Mouse (Mus musculus) megakaryocyte, adult 5-6 weeks (primary cell): ENCODE results near the gene Wap. TPM values are rescaled to one million over a fixed set of nuclear protein-coding genes. Genes with fewer than 3 reads are reported as not detected.

Experiments
- ATAC-seq: 2 replicates; pipeline ENCODE4 v1.8.0; 2016; ENCODE audit warnings: mild to moderate bottlenecking, inconsistent platforms; ENCODE audit not compliant: poor library complexity, severe bottlenecking
- total RNA-seq, 2 experiments: library from RNA; stranded (forward) in 1 of 2; stranded (reverse) in 1 of 2; fragments of 153-499, 151-499 nt in 1 of 2; fragments of 221-1000, 200-1000 nt in 1 of 2; gene quantifications; 2 replicates each; pipeline versions ENCODE4 v1.2.3 to v1.2.4; 2015 to 2017

Wap gene
- total RNA-seq, 2 experiments from 2014 or later, result not detected

DNA sequence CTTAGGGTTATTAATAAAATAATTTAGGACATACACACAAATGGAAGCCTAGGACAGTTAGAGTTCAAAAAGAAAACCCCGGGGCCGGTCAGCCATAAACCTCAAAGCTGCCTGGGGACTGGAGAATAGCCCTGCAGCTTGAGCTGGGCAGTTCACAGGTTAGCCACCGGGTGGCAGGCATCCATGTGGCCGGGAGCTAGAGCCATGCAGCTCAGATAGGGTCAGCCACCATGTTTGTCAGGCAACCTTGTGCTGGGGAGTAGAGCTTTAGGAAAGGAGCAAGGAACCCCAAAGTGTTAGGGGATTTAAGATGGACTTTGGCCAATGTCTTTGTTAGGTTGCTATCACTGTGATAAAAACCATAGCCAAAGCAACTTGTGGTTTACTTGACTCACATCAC is 9.9 kb downstream of the Wap start:
- peak; percentile 41; the same call in 1 of the 2 replicates for ATAC-seq

GRCm38 (mm10) chr11:6627731-6628130 is 10.7 kb downstream of the Wap start:
- ATAC-seq, result peak; percentile 62

DNA sequence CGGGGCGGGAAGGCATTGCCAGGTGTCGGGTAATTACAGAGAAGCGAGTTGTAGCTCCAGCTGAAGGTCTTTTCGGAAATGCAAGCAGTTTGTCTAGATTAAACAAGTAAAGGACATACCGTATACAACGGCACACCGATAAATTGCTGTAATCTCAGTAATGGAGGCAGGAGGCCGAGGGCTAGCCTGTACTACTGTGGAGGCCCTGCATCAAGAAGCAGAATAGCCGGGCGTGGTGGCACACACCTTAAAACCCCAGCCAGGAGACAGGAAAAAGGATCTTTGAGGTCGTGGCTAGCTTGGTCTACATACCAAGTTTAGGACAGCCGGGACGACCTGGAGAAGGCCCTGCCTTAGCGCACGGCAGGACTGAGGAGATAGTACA is 12.1 kb downstream of the Wap start:
- ATAC-seq, result no peak

DNA sequence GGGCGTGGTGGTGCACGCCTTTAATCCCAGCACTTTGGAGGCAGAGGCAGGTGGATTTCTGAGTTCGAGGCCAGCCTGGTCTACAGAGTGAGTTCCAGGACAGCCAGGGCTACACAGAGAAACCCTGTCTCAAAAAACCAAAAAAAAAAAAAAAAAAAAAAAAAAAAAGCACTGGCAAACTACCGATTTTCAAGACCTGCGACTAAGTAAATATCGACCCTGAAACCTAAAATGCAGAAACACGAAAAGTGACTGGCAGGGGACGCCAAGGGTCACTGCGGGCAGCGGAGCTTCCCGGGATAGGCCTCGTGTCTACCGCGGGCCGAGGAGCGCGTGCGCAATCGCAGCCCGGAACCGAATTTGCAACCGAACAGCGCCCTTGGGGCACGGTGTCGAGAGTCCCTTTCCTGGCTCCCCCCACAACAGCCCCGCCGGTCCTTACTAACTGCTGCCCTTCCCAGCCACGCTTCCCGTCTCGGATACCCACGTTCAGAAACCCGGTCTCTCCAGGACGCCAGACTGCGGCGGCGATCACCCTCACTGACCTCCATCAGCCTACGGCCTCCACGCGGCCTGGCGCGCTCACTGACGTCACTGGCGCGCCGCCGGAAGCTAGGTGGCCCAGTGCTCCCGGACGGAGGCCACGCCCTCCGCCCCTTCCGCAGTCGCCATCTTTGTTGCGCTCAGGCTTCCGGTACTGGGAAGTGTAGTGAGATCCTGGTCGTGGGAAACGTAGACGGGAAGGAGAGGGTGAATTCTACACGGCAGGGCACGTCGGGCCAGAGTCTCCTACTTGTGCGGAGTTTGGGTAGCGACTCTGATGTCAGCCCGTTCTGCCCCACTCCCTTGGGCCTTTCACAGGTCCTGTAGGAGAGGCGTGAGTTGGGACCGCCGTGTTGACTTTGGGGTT is 12.7 kb downstream of the Wap start, which contains the start of gene Tbrg4:
Tbrg4 (minus strand) TSS at position 590 of the 910 bp plus-strand sequence.
- ATAC-seq, result peak; percentile 85

GRCm38 (mm10) chr11:6624619-6625382 is 13.6 kb downstream of the Wap start:
- no peak for ATAC-seq

DNA sequence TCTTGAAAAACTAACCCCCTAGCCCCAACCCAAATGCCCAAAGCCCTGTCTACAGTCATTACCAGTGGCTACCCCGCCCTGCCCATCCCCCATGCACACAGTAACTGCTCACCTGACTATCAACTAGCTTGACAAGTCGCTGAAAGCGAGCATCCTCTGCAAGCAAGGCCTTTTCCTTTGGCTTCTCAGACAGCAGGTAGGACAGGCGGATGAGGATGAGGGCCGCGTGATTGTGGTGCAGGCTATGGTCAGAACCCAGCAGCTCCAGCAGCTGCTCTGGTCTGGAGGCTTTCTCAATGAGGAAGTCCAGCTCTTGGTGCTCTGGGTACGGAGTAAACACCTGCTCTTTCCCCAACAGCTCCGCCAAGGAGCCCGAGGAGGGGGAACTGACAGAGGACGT is 14.7 kb downstream of the Wap start:
- ATAC-seq, result peak; percentile 28; the same call in 1 of the 2 replicates

- ATAC-seq, result peak; percentile 95
Measured at GRCm38 (mm10) chr11:6615250-6616205, 22.9 kb downstream of the Wap start.

DNA sequence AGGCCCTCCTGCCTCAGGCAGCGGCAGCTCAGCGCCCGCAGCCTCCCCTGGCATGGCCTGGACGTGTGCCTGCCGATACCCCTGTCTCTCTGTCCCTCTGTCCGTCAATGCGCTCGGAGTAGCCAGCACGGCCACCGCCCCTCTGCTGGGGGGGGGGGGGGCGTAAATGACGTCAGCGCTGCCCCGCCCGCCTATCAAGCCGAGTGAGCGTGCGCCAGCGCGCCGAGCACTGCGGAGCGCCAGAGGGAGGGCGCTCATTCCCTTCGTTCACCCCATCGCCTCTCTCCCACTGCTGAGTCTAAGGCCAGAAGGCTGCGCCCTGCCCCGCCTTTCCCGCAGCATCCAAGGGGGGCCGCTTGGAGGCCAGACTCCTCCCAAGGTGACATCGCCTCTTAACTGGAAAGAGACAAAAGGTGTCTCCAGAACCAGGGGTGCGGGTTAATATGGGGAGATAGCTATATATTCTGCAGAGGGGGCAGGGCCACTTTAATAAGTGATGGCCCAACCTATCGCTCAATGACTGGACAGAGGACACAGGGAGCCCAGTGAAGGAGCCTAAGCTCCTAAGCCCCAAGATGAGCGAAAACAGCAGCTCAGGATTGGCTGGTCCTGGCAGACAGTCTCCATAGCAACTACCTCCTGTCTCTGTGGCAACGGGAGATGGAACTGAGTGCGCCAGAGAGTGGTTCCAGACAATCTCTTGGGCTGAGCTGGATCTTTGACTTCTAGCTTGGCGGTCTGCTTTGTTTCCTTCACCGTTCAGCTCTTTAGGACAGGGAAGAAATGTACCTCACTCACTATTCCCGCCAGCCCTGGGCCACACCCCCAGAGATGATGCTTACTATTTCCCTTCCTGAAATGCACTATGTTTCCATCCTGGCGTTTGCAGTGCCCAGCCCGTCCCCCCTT is 32.7 kb downstream of the Wap start, which contains the start of gene Nacad:
Nacad (minus strand) TSS at position 563 of the 909 bp plus-strand sequence.
- ATAC-seq, result peak; percentile 20; the same call in 1 of the 2 replicates

DNA sequence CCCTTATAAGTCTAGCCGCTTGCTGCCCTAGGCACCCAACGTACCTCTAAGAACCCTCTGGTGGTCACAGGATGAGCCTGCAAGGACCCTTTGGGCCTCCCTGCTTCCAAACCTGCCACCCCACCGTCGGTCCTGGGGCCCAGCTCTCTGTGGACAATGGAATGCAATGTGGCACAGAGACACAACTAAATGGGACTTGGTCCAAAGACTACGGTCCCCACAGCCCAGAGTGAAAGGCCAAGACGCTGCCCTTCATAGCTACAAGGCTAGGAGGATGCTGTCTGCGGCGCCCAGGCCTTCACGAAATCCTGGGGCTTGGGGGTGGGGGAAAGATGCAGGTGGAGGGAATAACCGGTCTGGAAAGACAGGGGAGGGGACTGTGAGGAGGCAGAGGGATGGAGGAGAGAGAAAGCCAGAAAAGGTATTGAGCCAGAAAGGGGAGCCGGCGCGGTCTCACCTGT is 33.4 kb downstream of the Wap start:
- ATAC-seq, result no peak

- no peak for ATAC-seq
Measured at GRCm38 (mm10) chr11:6604604-6604936, 33.9 kb downstream of the Wap start.

DNA sequence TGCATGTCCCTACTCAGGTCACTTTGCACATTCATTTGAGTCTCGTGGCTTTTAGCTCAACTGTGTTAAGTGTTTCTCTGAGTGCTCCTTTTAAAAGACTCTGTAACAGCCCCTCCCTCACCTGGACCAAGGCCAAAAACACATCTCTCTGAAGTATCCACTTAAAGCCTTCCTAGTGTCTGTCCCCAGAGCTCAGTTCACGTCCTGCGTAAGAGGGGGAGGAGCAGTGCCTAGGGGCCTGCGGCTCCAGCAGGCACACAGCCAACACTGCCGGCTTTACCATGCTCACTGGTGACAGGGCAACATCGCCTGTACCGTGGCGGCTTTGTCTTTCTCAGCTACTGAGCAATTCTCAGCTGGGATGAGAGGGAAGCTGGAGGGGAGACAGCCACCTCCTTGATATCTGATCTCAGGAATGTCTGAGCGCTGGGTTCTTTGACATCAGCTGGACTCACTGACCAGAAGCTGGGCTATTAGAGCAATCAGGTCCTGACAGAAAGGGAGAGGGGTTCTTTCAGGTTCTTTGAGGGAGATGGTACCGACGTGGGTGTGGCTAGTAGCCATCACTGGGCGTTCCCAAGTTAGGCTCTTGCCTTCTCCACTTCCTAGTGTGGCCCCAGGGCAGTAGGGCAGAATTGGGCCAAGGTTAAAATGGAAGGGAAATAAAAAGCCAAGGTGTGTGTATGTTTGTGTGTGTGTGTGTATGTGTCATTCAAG is 34.4 kb downstream of the Wap start:
- peak; percentile 22; the same call in 1 of the 2 replicates for ATAC-seq

DNA sequence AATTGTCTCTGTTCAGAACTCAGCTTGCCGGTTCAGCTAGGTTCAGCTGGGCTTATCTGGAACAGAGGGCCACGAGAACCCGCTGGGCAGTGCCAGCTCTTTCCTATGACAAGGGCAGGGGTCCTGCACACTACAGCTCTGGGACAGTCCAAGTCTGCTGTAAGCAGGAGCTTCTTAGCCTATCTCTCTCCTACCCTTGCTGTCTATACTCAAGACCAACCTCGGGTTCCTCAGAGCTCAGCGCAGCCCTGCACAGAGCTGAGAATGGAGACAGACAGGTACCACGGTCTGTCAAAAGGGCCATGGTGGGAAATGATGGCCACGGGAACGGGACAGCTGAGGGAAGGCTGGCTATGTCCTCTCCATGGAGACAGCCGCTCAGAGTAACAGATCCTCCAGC is 35.2 kb downstream of the Wap start:
- ATAC-seq, result no peak

- ATAC-seq, result no peak
Measured at GRCm38 (mm10) chr11:6602662-6603061, 35.8 kb downstream of the Wap start.

GRCm38 (mm10) chr11:6601649-6602480 is 36.6 kb downstream of the Wap start:
- no peak for ATAC-seq

- ATAC-seq, result no peak
Measured at GRCm38 (mm10) chr11:6600284-6600944, 38.0 kb downstream of the Wap start.

DNA sequence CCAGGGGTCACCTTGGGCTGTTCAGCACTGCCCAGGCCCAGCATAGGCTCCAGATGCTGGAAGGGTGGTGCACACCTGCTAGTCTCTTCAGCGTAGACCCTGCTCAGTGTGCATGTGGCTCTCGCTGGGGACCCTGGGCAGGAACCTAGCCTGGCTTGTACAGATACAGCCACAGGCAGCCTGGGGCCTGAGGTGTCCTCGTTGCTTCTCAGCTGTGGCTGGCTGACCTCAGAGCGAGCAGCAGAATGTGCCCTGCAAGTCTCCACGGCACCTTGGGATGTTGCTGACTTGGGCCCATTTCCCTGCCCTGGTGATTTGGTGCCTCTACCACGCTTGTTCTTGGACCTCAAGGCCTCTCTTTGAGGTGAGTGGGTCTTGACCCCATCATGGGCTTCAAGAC is 38.6 kb downstream of the Wap start:
- no peak for ATAC-seq

GRCm38 (mm10) chr11:6599011-6599681 is 39.3 kb downstream of the Wap start:
- ATAC-seq, result no peak
